Mouse (Mus musculus): Measurements from ENCODE around the gene Trp53i13.

DNA sequence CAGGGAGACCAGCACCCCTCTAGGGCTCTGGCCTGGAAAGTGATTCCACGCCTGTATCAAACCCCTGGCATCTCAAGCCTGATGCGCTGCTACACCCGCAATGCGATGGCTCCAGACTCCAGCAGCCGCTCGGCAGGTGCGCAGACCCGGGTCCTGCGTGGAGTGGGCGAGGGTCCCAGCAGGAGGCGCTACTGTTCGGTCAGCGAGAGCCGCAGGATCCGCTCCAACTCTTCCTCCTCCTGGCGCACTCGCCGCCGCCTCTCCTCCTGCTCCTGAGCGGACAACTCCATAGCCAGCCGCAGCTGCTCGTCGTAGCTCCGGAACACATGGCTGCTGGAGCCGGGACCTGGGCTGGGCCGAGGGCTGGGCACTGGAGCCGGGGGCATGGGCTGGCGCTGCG lies 44.4 kb downstream of the Trp53i13 start:
- no peak for TF ChIP-seq CTCF (conservative IDR thresholded peaks at IDR 0.05; ENCODE audit: insufficient read depth, insufficient read length, low read depth, low read length)
- no peak for TF ChIP-seq POLR2A (IDR thresholded peaks at IDR 0.05; ENCODE audit: low read depth, low read length)
